Mouse (Mus musculus): ENCODE measurements around the gene Rad23a.
"Not testable (repeated sequence)": the region's sequence is repeated elsewhere in the genome, so short reads cannot be mapped to it uniquely, and the experiment has no call there.

Gene Rad23a

DNA sequence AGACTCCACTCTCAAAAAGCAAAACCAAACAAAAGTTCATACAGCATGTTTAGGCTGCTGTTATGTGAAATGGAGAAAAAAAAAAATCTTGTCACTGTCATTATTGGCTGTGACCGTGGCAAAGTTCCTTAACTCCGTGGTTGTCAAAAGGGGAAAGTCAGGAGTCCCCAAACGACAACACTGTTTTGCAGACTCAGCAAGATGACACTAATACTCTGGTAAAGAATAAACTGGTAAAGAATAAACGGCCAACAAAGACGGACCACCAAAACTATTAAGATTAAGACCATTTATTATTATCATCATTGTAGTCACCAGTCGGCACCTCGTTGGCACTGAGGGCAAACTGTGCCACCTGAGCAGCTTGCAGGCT, 604 bp downstream of the Rad23a start:
- DNase-seq, result no peak

DNA sequence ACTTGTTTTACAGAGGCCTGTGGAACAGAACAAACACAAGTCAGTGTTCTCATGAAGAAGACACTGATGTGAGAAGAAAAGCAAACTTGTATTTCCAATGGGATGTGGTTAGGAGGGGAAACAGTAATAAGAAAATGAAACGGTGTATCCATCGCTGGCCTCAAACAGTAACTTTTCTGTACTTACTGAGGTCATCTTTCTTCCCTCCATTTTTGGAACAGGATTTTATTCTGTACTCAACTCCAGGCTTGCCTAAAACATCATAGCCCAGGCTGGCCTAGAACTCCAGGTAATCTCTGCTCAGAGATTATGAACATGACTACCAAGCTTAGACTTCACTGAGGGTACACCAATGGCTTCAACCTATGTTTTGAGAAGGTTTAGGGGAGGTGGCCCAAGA, 1.1 kb downstream of the Rad23a start:
- DNase-seq, result no peak

DNA sequence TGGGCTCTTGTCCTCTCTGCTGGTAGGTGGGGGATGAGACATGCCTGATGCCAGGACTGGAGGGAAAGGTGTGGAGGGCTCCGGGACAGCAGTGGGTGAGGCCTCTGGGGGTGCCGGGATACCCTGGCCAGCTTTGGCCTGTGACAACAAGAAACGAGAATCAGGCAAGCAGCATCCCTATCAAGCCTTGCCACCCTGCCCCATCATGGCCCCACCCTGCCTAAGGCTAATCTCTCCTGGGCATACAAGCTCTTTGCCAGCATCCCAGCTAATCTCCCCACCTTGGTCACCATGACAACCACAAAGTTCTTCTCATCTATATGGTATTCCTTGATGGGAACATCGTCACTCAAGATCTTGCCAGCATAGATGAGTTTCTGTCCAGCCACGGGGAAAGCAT, 2.0 kb downstream of the Rad23a start:
- DNase-seq, result no peak

DNA sequence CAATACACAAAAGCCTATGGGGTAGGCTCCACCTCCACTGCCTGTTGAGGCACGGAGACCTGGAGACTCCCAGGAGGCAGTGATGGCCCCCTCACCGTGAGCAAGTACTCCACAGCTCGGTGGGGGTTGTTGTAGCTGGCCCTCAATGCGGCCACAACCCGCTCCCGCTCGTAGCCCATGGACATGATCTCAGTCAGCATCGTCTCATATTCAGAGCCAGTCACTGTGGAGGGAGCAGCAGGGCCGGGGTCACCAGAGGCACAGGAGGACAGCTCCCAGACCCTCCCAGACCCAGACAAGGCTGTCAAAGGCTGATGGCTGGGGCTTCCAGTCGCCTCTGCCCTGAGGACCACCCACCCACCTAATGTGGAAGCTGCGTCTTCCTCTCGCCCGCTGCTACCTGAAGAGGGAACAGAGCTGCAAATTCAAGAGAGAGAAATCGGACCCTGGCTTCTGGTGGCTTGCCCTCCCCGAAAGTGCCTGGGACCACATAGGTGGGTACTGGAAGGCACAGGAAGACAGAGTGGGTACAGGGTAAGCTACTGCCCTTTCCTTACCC, 2.5 kb downstream of the Rad23a start:
- DNase-seq, result no peak

DNA sequence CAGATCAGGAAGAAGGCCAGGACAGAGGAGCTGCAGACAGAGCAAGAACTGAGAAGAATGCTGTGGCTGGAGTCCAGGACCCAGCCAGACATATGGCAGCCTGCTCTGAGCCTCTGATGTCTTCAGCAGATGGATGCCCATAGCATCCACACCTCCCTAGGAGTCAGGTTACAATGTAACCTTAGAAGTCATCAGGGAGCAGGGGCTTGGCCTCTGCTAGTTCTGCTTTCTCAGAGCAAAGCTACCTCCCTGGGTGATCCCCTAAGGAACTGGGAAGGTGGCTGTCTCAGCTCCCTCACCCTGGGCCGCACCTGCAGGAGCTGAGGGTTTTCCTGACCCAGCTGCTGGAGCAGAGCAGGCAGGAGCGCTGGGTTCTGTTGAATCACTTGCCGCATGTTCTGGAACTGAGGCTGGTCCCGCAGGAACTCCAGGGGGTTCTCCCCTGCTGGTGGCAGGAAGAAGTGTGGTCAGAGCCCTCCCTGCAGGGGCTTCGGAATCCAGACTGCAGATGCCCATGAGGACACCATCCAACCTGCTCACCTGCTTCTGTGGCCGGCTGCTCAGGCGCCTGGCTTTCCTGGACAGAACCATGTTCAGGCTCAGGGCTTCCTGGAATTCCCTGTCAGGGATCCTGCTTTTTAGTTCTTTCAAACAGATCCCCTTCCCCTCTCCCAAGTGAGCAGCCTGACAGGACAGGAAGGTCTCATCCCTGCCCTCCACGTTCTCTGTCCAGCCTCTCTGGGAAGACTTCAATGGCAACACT, 3.1 kb downstream of the Rad23a start:
- DNase-seq, result peak; percentile 35

DNA sequence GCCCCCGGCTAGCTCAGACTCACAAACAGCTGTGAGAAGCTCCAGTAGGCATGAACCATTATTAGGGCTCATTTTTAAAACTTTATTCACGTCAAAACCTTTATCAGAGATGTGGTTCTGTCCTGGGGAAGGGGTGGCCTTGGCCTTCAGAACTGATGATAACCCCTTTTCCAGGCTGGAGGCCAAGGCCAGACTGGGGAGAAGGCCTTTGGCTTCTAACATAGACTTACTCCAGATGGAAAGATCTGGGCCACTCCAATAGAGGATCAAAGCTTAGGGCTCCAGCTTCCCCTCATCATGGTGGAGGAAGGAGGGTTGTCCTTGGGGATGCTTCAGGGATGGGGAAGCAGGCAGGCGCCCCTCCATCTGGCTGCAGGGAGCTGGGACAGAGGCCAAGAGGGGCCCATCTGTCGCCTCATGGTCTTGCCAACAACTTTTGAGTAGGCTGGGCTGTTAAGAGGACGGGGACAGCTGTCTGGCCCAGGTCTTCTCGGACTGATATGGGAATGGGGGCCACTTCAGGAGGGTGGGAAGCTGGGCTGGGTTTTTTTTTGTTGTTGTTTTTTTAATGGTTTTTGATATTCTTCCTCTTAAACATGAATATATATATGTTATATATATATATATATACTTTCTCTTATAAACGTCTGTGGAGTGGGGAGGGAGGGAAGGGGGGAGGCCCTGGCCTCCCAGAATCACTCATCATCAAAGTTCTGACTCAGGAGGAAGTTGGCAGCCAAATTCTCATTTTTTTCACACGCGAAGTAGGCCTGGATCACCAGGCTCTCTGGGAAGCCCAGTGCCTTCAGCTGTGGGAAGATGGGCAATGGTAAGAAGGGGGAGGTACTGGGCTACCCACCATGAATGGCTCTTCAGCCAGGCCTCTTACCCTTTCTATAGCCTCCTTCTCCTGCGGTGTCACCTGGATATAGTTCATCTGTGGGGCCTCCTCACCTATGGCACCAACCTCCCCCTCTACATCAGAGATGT, 5.3 kb downstream of the Rad23a start:
- DNase-seq, result peak; percentile 79

DNA sequence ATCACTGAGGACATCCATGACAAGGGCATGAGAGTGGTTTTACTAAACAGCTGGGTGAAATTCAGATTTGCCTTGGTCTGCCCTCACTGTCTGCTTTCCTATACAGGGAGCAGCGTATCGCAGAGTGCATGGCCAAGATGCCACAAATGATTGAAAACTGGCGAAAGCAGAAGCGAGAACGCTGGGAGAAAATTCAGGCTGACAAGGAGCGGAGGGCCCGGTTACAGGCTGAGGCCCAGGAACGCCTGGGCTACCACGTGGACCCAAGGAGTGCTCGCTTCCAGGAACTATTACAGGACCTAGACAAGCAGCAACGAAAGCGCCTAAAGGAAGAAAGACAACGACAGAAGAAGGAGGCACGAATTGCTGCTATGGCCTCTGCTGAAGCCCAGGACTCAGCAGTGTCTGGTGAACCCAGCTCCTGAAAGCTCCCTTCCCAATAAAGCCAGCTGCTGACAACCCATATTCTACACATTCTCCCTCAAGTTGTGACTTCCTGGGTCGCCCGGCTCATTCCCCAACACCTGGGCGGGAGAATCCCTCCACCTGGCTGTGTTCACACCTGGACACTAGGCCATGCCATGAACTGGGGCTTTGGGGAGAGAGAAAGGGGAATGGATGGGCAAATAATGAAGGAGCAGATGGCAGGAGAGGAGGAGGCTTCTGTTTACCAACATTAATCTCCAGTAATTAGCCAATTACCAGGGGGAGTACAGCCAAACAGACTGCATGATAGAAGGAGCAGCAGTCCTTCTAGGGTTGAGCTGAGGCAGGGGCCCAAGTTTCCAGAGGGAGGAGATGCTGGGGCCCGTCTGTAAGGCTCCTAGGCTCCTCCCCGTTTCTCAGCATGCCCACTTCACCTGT, 6.2 kb downstream of the Rad23a start:
- no peak for DNase-seq

DNA sequence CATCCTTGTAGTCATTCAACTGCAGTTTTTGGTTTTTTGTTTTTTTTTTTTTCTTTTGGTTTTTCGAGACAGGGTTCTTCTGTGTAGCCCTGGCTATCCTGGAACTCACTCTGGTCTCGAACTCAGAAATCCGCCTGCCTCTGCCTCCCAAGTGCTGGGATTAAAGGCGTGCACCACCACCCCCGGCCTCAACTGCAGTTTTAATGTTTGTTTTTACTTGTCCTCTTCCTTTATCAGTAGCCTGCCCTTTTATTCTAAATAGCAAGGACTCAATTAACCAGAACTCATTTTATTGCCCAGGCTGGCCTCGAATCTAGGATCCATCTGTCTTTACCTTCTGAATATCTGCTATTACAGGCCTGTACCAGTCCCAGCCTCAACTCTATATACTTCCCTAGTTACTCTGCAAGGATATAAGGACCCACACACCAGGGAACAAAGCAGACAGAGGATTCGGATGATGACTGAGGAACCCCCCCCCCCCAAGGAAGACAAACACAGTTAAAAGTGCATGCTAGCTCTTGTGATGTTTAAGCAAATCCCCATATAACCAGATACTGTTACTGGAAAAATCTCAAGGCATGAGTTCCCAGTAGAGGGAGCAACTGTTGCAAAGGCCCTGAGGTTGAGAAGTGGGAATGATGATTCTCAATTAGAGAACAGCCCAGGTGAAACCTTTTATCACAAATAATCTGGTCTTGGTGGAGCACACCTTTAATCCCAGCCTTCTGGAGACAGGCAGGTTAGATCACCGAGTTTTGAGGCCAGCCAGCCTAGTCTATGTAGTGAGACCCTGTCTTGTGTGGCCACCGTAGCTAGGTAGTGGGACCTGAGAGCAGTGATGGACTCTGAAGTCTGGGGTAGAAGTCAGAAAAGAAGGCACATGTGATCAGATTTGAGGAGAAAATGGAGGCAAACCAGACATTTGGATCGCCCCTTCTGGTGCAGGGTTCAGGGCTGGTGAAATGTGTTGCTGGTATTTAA, 7.4 kb downstream of the Rad23a start:
- no peak for DNase-seq

DNA sequence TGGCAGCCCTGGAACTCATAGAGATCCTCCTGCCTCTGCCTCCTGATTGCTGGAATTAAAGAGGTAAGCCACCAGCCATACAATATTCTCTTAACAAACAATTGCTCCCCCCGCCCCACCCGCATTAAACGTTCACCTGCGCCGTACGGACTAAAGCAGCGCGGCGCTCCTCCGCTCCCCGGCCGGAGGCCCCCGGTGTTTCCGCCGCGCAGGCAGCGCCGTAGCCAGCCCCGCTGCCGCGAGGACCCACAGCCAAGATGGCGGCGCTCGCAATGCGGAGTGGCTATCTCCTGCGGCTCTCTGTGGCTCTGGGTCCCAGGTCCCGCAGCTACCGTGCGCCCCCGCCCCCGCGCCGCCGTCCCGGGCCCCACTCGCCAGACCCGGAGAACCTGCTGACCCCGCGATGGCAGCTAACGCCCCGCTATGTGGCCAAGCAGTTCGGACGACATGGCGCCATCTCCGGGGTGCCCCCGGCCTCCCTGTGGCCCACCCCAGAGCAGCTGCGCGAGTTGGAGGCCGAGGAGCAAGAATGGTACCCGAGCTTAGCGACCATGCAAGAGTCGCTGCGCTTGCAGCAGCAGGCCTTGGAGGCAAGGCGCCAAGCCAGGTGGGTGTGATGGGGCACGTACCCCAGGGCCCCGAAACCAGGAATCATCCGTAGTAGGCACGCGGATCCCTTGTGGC, 8.3 kb downstream of the Rad23a start:
- DNase-seq, result peak; percentile 79

DNA sequence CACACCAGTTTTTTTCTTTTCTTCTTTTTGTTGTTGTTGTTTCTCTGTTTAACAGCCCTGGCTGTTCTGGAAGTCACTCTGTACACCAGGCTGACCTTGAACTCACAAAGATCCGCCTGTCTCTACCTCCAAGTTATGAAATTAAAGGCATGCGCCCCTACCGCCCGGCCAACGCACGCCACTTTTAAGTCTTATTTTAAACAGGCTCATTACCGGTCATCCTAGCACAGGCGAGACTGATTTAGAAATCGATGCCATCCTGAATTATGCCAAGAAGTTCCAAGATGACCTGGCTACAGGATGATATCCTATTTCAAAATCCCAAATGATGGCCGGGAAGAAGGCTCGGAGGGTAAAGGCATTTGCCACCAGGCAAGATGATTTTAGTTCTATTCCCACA, 9.0 kb downstream of the Rad23a start, which contains the start of gene Gadd45gip1:
Gene Gadd45gip1, plus strand, starts transcription at position 33 of the 400 bp plus-strand sequence.
- no peak for DNase-seq

DNA sequence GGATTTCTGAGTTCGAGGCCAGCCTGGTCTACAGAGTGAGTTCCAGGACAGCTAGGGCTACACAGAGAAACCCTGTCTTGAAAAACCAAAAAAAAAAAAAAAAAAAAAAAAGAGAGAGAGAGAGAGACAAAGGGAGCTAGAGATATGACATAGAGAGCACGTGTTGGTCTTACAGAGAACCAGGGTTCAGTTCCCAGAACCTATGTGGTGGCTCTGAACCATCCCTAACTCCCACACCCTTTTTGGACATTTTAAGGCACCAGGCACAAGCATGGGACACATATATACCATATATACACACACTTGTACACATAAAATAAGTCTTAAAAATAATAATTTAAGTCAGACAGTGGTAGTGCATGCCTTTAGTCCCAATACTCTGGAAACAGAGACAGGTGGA, 13.9 kb downstream of the Rad23a start:
- DNase-seq, result not testable (repeated sequence)

DNA sequence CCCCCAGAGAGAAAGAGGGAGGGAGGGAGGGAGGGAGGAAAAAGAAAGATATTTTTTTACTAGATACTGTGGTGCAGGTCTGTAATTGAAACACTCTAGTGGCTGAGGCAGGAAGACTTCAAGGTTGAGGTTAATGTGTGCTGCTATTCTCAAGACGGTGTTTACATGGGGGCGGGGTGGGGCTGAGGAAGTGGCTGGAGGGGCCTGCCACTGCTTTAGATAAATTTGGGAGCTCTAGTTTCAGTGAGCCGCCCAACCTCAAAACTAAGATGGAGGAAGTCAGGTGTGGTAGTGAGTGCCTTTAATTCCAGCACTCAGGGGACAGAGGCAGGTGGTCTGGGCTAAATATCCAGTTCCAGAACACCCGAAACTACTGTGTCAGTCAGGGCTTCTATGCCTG, 14.8 kb downstream of the Rad23a start:
- DNase-seq, result no peak

DNA sequence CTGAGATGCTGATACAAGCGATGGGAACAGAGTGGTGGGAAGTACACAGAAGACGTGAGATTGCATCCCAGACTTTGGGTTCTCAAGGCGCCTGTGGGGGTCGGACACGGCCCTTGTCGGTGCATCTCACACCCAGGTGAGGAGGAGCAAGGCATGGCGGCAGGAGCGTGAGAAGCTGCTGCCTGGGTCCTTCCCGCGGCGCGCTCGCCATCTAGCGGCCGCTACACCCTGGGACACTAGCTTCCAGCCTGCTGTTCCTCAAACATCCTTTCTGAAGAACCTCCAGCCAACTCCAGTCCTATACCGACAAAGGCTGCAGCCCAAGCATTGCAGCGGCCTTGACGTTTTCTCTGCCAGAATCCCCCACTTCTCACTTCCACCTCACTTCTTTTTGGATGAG, 16.8 kb downstream of the Rad23a start:
- peak; percentile 67 for DNase-seq

DNA sequence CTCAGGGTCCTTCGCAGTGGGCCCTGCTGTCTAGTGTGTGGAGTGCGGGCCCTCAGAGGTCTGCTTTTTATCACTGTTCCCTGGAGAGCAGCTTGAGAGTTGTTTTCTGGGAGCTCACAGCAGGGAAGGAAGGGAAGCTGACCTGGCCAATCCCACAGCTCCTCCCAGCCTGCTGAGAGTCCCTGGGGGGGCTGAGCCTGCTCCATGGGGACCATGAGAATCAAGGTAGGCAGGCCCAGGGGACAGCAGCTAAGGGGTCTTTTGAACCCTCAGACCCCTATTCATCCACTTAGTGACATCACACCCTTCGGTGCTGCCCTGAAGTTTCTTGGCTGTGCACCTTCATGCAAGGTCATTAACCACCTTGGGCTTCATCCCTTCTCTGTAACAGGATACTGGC, 17.7 kb downstream of the Rad23a start, which contains the start of gene Dand5:
Gene Dand5, minus strand, starts transcription at position 101 of the 400 bp plus-strand sequence.
- no peak for DNase-seq

DNA sequence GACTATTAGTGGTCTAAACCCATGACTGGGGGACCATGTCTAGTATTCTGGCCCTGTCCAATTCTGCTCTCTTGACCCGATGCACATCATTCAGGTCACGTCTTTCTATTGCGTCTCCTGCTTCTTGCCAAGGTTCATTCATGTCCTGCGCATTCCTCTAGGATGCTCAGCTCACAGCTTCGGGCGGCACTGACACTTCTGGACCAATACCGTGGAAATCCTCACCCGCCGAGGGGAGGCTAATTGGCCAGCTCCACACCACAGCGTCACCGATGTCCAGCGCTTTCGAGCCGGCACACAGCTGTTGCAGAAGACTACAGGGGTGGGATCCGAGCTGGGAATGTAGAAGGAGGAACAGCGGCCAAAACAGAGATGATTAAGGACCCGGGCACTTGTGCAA, 24.3 kb downstream of the Rad23a start:
- no peak for DNase-seq

DNA sequence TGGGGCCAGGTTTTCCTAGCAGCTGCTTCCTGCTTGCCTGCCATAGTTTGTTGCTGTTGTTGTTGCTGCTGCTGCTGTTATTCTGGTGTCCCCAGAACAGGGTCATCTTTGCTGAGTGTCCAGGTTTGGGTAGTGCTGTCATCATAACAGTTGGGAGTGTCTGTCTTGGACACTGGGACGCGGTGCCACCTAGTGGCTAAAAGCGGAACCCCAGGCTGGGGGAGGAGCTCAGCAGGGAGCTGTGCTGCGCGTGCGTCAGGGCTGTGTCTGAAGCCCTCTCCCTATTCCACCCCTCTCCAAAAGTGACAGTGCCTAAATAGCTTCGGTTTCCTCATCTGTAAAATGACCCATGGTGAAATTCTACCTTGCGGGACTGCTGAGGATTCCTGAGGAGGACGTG, 24.9 kb downstream of the Rad23a start:
- peak; percentile 99 for DNase-seq

DNA sequence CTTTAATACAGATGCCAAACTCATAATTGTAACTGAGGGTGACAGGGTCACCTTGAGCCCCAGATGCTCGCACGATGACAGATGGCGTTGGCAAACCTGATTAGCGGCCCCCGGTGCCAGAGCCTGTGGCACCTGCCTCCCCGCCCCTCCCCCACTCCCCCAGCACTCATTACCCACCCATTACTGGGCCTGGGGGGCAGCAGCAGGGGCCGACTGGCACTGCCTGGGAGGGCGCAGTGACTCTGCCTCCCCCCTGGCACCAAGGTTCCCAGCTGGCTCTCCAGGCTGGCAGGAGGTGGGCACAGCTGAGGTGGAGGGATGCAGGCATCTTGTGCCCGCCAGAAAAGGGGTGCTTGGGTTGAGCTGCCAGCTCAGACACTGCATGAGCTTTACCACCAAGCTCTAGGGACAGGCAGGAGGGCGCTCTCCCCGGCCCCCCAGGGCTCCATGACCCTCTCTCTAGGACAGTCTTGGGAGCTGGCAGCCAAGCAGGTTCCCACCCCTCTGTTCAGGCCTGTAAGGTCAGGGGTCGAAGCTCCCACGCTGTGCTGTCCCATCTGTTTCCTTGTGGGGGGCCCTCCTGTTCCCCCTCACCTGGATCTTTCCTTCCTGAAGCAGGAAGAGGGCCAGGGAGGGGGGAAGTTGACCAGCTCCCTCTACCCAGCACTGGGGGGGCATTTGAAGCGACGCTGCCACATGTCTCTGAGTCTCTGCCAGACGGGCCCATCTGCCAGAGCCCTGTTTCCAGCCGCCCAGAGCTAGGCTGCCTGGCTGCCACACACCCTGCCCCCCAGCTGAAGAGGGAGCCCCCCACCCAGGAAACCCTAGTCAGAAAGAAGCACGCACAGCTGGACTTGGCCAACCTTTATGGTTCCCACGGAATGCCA, 25.7 kb downstream of the Rad23a start:
- peak; percentile 63 for DNase-seq

DNA sequence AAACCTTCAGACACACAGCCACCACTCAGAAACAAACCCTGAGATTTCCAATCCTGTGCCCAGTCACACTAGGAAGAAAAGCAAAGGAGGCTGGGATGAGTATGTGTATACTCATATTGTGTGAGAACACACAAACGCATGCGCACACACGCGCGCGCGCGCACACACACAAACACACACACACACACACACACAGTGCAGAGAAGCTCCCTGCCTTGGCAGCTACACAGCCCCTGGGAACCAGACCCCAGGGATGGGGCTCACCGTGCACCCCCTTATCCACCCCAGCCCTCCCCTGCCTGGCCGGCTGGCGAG, 26.3 kb downstream of the Rad23a start:
- peak; percentile 43 for DNase-seq

DNA sequence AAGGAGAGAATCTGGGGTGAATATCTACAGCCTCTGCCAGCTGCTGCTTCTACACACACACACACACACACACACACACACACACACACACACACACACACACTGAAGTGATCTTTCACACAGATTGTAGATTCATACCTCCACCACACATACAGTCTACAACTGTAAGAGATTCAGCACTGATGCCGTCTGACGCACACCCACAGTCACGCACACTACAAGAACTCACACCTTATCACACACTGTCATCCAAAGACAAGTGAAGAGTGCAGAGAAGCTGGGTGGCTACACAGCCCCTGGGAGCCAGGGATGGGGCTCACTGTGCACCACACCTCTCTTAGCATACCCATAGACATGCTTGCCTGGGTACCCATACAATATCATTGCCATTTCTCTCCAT, 26.6 kb downstream of the Rad23a start:
- peak; percentile 39 for DNase-seq

DNA sequence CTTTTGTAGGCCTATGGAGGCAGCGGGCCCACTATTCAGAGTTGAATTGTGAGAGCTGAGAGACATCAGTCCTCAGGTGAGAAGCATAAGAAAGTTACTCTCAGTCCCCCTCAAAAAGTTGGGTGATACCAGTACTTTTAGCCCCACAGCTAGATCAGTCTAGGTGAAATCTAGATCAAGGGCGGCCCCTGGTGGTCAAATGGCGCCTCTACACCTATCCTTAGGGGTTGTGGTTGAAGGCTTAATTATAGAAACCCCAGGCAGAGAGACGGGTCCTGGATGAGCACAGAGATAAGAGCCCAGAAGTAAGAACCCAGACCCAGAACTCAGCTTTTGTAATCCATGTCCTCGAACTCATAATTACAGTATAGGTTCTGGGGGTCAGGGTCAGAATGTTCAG, 27.4 kb downstream of the Rad23a start:
- peak; percentile 89 for DNase-seq

Measured in cerebellum, adult 8-10 months (tissue).